Mouse (Mus musculus) lung, postnatal 0 days (tissue): ENCODE results near the gene Zscan5b.
"Not testable (repeated sequence)": the region's sequence is repeated elsewhere in the genome, so short reads cannot be mapped to it uniquely, and the experiment has no call there.

Experiments used
- CTCF ChIP-seq: IDR thresholded peaks from 2 replicates; pipeline ENCODE4 v1.5.1; 2016; ENCODE audit warnings: antibody characterized with exemption, mild to moderate bottlenecking
- EP300 ChIP-seq: IDR thresholded peaks from 2 replicates; pipeline ENCODE4 v1.6.1; 2016; ENCODE audit warnings: antibody characterized with exemption, mild to moderate bottlenecking, control low read depth

DNA sequence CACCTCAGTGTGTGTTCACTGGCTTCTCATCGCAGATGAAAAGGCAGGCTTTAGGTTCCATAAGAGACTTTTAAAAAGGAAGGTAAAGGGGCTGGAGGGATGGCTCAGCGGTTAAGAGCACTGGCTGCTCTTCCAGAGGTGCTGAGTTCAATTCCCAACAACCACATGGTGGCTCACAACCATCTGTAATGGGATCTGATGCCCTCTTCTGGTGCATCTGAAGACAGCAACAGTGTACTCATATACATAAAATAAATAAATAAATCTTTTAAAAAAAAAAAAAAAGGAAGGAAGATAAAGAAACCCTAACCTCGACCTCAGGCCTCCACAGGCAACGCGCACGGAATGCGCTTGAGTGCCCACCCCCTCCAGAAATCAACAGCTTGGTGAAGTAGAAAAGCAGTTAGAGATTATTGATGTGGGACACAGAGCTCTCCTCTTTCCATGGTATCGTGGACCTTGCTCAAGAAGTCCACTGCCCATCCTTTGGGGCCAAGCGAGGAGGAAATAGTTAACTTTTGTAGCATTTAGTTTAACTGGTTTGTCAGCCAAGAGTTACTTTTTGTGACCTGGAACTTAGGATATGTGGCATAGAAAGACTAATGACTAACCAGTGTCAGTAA, 47.6 kb upstream of the Zscan5b start:
- TF ChIP-seq CTCF = peak; percentile 44
- not testable (repeated sequence) for TF ChIP-seq EP300
